Comparison of ENCODE assay signal across 8 mouse cellular contexts in the genomic region with DNA sequence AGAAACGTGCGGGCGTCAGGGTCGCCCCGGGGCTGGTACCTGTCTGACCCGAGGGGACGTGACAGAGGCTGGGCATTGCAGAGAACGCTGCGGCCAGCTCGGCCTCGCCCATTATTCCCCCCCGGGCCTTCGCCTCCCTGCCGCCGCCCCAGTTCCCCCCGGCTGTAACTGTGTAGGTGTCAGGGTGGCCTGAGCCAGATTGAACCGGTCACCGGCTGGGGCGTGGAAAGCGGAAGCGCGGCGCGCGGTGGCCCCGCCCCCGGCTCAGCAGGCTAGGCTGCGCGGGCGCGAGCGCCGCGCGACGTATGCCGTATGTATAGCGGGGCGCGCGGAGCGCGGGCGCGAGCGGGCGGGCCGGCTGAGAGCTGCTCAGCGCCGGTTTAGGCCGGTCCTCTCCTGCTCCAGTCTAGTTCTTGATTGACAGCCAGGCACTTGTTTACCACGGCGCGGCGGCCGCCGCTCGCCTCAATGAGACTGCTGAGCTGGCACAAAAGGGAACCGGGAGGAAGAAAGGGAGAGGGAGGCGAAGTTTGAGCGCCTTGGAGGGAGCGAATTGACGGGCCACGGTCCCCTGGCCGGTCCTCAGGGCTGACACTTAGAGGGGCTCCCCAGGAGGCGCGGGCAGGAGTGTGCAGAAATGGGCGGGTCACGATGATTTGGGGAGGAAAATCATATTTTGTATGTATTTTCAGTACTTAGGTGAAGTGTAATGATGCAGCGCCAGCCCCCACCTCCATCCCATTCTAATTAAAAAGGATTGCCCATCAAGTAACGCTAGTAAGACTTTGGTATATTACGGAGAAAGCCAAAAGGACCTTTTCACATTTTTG. TPM values are rescaled to one million over a fixed set of nuclear protein-coding genes. Genes with fewer than 3 reads are reported as not detected.
DNase-seq lines count a peak whose midpoint lies in the region; ATAC-seq lines count a peak whose summit lies in the region.

No protein-coding gene starts in this region.

- H3K9ac ChIP-seq in intestine, embryonic 15.5 days: peak overlapping the region; percentile 100

- intact Hi-C loops in gastrocnemius, postnatal 36 days (cut with DNase I): loop anchor here (10.0 kb wide), 2 partner anchors 429 to 899 kb away; partner anchors contain the start of gene Cetn3
- intact Hi-C loops in left cerebral cortex, postnatal 25 days (cut with DNase I): loop anchor here (2.0 to 10.0 kb wide), 2 partner anchors 209 to 769 kb away; partner anchors contain the start of gene Lysmd3

- H3K36me3 ChIP-seq in intestine, embryonic 15.5 days: peaks cover 11% of the 10 kb centered on the region

- peak overlapping the region; percentile 76 for H3K4me3 ChIP-seq in intestine, embryonic 15.5 days (replicated peaks)

- H3K9me3 ChIP-seq in intestine, embryonic 15.5 days: no peaks in the 10 kb centered on the region

- no peaks in the 10 kb centered on the region for H3K4me1 ChIP-seq in intestine, embryonic 15.5 days (replicated peaks)

- peak; percentile 84 for DNase-seq in adrenal gland, adult 8-10 months
- DNase-seq in embryo, embryonic 11.5 days (ENCODE audit: low read depth, low spot score): peak; percentile 95
- DNase-seq in gastrocnemius, postnatal 36 days: peak; percentile 78 to 85
- peak; percentile 94 for DNase-seq in left cerebral cortex, postnatal 25 days (ENCODE audit: low spot score in 2 of 2)
- DNase-seq in mesoderm, embryonic 11.5 days (ENCODE audit: low read depth, low spot score): peak; percentile 99
- DNase-seq in right cerebral cortex, postnatal 25 days: peak; percentile 91
- peak; percentile 91 to 92 for DNase-seq in urinary bladder, postnatal 36 days (ENCODE audit: low spot score in 2 of 2)

- H3K27ac ChIP-seq in intestine, embryonic 15.5 days: peak overlapping the region; percentile 100

- peak; percentile 93 for ATAC-seq in intestine, embryonic 15.5 days

- no peaks in the 10 kb centered on the region for H3K27me3 ChIP-seq in intestine, embryonic 15.5 days (replicated peaks)

- under 1% methylated on average over 67 of the region's 72 CpGs for WGBS in intestine, embryonic 15.5 days

- H3K4me2 ChIP-seq in intestine, embryonic 15.5 days (replicated peaks): peak overlapping the region; percentile 57

RNA-seq across cellular contexts. Expression of gene Arrdc3, which starts 2.9 kb away (rescaled TPM):
- total RNA-seq in adrenal gland, adult 8-10 months (2022): 100 to 1,000 TPM; 106 to 200 (median 117) TPM
- total RNA-seq in gastrocnemius, postnatal 36 days (2021): 10 to 100 TPM; 31.4 to 36.9 TPM
- polyA plus RNA-seq in intestine, embryonic 15.5 days (2015; fragmentation: Nextera tagmentation; extraction: Ambion mirVana): 46.0 and 55.0 TPM in 2 replicates
- 10 to 100 TPM; 33.6 to 37.5 TPM for total RNA-seq in left cerebral cortex, postnatal 25 days (2021)

Comparison
In these comparisons a context has a peak if more than half of its experiments do, and no peak if none do; other contexts are left out.
1. Peak in every context shown above with its lines: DNase-seq, ATAC-seq, H3K4me3 ChIP-seq and H3K27ac ChIP-seq.